Mouse (Mus musculus): Measurements from ENCODE around the gene Sfxn1.

Sfxn1 gene

DNA sequence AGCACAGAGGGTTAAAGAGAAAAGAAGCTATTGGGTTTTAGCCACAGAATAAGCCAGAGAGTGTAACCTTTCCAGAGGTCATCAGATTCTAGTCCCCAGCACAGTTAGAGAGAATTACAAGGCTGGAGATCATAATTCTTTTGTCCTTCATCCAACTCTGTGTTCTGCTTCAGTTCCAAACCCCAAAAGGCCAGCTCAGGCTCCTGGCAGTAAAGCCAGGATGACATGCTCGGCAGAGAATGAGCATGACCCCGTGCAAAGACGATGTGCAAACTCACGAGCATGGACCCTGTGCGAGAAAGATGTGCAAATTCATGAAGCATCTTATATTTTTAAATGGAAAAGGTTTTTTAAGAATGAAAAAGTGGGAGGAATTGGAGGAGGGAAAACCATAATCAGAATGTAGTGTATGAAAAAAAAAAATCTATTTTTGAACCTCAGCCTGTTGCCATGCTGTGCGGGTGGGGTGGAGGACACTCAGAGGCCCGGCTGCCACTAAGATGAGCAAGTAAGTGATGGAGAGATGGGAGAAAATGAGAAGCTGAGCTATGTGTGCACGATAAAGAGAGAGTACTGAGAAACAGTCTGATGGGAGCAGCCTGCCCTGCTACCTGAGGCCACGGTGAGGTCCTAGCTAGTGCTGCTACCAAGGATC is 66.2 kb downstream of the Sfxn1 start:
- DNase-seq (ENCODE audit: low spot score in 2 of 2), result no peak

DNA sequence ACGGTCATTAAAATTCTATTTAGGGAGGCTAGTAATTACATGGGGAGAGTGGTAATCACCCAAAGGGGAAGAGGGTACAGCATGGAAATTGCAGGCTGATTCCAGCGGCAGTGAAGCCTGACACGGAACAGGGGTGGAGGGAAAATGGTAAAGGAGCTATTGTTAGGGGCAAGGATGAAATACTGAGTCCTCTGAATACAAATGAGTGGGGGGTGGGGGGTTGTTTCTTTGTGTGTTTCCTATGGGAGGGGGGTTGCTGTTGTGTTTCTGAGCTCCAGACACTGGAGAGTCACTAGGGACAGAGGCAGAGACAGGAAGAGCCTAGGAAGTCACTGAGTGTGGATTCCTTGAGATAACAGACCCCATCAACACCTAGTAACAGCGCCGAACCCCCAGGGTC is 72.1 kb downstream of the Sfxn1 start:
- DNase-seq (ENCODE audit: low spot score in 2 of 2), result no peak

DNA sequence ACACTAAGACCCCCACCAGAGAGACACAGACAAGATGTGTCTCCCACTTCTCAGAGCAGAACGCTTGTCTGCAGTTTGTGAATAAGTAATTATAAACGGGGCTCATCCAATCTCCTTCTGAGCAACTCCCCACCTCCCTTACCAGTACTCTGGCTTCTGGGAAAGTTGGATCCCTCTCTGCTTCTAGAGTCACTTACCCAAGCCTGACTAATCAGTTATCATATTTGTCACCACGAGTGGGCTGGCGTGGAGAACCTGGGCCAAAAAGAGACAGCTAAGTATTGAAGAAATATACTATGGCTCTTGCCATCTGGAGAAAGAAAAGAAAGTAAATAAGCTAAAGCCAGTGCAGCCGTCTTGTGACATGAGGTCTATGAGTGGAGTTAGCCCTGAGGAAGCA is 73.0 kb downstream of the Sfxn1 start:
- DNase-seq (ENCODE audit: low spot score in 2 of 2), result no peak

- no peak for DNase-seq (ENCODE audit: low spot score in 2 of 2)
Measured at GRCm38 (mm10) chr13:54147328-54147727, 75.7 kb downstream of the Sfxn1 start.

- no peak for DNase-seq (ENCODE audit: low spot score in 2 of 2)
Measured at GRCm38 (mm10) chr13:54152421-54152820, 80.8 kb downstream of the Sfxn1 start.

DNA sequence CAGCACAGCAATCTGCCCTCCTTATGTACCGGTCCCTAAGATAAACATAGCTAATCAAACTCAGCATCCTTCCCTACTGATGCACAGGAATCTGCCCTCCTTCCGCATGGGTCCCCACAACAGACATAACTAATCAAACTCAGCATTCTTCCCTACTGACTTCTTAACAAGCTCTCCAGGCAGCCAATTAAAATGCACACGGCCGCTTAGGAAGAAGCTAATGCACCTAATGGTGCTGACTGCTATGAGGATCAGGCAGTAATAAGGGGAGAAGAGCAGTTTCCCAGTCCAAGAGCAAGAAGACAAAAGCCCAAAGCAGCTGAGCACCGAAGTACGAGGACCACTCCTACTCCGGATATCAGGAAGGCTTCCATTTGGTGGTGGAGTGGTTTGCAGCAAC is 81.2 kb downstream of the Sfxn1 start:
- DNase-seq (ENCODE audit: low spot score in 2 of 2), result no peak

DNA sequence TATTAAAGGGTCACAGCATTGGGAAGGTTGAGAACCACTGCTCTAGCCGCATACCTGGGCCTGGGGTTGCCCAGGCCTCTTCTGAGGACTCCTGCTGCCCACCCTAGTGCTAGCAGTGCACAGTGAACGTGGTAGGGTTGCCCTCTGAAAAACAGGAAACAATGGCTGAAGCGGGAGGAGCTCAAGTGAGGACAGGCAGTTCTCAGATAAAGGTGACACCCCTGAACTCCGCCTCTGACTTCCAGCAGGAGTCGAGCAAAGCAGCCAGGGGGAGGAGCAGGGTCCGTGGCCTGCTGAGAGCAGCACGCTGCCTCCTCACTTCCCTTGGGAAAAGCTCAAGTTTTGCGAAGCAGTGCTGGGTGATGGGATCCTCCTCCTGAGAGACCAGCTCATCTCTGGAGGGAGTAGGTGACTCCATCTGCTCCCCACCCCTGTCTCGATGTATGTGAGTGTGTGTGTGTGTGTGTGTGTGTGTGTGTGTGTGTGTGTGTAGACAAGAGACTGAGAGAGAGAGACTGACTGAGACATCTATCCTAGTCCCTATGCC is 82.1 kb downstream of the Sfxn1 start:
- no peak for DNase-seq (ENCODE audit: low spot score in 2 of 2)

DNA sequence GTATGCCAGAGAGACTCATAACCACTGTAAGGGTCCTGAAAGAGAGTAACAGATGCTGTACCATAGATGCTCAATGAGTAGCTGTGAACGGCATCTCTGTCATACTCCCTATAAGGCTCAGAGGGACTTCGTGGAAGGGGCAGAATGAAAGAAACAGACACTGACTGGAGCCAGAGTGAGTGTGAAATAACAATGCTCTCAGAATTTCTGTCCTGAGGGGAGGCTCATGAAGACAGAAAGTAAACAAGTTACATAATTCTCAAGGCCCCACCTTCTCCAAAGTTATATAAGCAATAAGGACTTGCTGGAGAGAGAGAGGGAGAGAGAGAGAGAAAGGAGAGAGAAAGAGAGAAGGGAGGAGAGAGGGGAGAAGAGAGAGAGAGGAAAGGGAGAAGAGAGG is 84.2 kb downstream of the Sfxn1 start:
- no peak for DNase-seq (ENCODE audit: low spot score in 2 of 2)

All from spleen, postnatal 10 days (tissue).